Mouse (Mus musculus) E14TG2a.4 (cell line): ENCODE measurements around the gene Kctd11.

Experiments used
- CTCF ChIP-seq: conservative IDR thresholded peaks from 2 replicates; pipeline ENCODE4 v1.5.1; 2014; ENCODE audit warnings: low read length
- NANOG ChIP-seq: IDR thresholded peaks from 2 replicates; pipeline ENCODE4 v1.6.1; 2014; ENCODE audit warnings: borderline replicate concordance, low read length, mixed read lengths
- POU5F1 ChIP-seq: IDR thresholded peaks from 2 replicates; pipeline ENCODE4 v1.6.1; 2014; ENCODE audit warnings: low read length, borderline replicate concordance

- TF ChIP-seq CTCF, result no peak
- no peak for TF ChIP-seq POU5F1
- TF ChIP-seq NANOG, result no peak
Measured at GRCm38 (mm10) chr11:69849128-69849527, 32.1 kb downstream of the Kctd11 start.
